Mouse (Mus musculus): Measurements from ENCODE around the gene Mbd5.

DNA sequence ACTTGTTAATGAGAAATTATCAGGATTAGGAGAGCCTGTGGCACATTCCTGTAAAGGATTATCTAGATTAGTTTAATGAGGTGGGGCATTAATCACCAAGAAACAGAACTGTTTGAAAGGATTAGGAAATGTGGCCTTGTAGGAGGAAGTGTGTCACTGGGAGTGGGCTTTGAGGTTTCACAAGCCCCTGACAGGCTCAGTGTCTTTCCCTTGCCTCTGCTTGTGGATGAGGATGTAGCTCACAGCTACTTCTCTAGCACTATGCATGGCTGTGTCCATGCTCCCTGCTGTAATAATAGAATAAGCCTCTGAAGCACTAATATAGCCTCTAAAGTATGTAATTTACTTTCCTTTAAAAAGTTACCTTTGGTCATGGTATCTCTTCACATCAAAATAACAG, 33.5 kb upstream of the Mbd5 start:
- TF ChIP-seq CTCF (IDR thresholded peaks at IDR 0.05; ENCODE audit: low read depth) (no peak), EP300 (IDR thresholded peaks at IDR 0.05; ENCODE audit: low read depth) (no peak)

Data from liver, postnatal 0 days (tissue).